Mouse (Mus musculus): ENCODE measurements around the gene Gm43951.

Gm43951 gene

DNA sequence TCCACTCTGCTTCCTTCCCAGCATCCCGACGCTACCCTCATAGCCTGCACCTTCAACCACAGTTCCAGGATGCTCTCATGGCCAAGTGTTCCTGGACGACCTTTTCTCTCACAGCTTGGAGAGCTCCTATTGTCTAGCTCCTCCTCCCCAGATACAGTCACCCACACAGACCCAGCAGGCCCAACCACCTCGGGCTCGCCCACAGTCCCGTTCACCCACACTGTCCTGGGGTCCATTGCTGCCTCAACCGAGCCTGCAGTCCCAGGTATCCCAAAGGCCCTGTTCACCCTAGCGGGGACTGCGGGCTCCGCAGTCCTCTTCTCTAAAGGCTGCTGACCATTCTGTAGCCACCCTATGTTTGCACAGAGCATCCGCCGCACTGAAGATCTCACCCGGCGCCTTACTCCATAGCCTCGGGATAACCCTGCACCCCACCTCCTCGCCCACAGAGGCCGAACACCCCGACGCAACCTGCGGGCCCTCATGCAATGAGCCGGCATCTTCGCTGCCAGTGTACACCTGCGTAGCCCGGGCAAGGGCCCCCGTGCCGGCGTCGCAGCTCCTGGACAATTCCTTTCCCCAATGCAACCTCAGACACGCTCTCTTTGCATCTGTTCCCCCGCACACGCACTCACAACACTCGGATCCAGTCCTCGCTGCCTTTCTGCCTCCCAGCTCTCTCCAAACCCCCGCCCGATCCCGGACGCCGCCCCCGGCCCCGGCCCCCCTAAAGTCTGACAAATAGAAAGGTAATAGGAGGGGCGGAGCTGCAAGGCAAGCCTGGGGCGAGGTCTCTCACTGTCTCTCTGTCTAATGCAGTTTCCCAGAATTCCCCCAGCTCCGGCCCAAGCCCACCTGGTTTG is at the start of gene Gm43951:
Gene Gm43951, minus strand, starts transcription at position 500 of the 863 bp plus-strand sequence.
- under 1% methylated on average over 43 of the region's 43 CpGs for WGBS

DNA sequence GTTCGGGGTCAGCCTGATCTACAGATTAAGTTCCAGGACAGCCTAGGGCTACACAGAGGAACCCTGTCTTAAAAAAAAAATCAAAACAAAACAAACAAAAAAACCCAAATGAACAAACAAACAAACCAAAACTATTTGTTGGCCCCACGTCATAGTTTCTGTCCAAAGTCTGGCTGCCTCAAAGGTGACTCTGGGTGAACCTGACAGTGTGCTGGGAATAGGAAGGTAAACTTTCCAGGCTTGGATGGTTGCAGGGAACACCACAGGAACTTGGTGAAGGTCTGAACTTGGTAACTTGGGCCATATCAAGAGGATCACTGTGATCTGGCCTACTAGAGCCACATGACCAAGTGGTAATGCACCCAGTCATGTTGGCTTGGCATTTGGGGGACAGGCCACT is 49.8 kb upstream of the Gm43951 start:
- 88% methylated on average over 2 of the region's 2 CpGs for WGBS

DNA sequence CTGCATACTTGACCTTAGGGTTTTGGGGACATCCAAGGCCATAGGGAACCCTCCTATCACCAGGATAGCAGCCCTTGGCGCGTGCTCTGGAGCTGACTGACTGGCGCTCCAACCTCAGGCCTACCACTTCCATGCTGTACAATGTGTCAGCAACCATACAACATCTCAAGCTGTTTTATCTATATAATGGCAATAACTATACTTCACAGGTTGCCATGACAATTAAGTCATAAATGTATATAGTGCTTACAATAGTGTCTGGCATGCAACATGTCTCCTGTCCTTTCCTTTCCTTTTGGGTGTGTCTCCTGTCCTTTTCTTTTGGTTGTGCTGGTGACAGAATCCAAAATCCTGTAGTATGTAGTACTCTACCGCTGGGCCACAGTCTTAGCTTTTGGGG is 49.0 kb upstream of the Gm43951 start:
- WGBS = 96% methylated on average over 4 of the region's 4 CpGs

DNA sequence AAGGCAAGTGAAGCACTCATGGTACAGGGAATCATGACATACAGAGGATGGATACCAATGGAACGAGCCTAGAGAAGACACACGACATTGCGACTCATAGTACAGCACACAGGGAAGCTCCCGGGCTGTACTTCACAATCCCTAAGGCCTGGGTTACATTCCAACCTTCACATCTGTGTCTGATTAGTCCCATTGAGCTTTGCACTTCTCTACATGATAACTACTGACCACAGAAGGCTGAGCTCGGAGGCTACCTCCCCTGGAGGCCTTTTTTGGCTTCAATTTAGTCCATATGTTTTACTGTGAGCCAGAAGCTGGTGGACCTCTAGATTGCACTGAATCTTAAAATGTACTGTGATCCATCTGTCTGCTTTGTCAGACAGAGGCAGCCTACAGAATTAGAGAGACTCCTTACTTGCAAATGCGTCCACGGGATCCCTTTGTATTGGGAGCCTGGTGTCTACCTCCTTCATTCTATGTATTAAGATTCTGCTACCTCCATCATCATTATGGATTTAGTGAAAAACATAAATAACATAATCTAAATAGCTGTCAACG is 38.6 kb upstream of the Gm43951 start:
- WGBS = 58% methylated on average over 8 of the region's 8 CpGs

DNA sequence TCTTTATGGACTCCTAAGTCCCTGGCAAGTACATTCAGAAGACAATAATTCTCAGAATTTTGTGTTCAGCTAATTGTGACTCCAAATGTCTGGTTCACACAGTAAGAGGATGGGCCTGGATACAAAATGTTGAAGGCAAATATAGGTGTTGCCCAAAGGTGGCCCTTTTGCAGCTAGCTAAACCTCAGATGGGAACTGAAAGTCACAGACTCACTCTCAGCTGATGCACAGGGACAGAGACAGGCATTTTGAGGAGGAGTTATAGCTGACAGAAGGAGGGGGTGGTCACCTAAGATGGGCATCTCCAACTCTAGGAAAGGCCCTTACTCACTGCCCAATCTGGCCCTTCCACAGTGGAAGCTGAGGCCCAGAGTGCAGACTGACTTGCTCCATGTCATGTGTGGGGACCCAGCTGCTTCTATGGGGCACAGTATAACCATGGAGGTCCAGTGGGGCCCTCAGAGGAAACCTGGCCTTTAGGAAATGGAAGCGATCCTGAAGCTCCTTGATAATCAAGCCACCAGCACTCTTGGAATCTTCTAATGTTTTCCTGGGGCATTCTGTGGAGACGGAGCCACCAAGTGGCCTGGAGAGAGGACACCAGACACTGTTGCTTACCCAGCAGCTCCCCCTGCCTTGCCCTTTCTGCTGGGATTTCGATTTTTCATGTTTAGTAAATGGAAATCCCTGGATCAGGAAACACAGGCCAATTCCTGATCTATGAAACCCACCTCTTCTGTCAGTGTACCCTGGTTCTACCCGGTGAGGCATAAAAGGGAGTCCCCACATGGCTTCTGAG is 33.6 kb upstream of the Gm43951 start:
- 73% methylated on average over 4 of the region's 4 CpGs for WGBS

DNA sequence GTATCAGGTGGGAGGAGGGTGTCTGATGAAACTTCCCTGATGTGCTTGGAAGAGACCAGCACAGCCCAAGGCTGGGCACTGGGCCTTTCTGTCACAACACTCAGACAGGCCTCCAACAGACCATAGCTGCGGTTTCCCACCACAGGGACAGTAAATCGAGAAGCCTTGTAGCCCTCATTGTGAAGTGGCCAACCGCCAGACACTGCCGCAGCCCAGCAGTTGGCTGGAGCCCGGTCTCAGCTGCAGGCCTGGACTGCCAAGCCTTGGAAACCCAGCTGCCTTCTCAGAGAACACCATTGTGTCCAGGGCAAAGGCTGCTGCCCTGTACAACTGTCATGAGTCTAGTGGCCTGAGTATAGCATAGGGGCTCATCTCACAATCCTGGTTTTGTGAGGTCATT is 27.4 kb upstream of the Gm43951 start:
- WGBS = 56% methylated on average over 5 of the region's 5 CpGs

DNA sequence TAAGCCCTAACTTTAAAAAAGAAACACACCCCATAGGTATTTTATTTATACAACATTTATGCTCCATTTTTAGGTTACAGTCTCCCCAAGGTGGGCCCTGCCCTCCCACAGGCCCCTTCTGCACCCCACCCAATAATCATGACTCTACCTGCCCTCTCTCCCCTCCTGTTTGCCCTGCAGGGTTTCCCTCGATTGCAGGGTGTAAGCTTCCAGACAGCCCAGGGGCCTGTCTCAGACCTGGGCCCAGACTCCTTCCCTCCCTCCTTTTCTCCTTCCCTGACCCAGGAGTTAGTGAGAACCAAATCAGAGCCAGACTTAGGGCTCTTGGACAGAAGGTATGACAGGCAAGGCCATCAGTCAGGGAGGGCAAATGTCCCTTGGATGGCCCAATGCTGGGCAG is 26.4 kb upstream of the Gm43951 start:
- WGBS = 76% methylated on average over 1 of the region's 1 CpGs

DNA sequence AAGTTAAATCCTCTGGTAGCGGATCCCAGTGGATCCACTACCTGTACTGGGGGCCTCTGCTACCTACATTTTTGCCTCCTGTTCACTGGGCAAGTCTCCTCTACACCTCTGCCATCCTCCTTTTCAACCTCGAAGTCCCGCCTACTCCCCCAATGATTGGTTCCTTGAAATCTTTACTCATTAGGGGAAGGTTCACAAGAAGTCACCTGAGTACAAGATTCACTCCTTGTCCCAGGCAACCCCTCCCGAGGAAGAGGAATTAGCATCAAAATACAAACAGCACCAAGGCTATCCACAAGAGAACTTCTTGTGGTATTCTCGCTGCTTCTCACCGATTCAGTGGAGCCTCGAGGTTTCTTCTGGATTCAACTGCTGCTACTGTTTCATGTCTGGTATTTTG is 25.4 kb upstream of the Gm43951 start:
- 91% methylated on average over 7 of the region's 7 CpGs for WGBS

DNA sequence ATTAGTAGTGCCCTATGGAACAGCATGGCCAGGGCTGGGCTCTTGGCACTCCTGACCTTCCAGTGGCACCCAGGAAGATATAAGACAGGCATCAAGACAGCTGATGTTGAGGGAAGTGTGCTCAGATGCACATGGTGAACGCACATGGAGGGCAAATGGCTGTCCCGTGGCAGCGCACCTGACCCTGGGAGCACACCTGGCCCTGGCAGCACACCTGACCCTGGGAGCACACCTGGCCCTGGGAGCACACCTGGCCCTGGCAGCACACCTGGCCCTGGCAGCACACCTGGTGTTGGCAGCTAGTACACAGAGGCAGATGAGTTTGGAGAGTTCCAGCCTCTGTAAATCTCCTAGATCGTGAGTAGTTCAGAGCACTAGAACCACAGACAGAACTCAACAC is 21.9 kb upstream of the Gm43951 start:
- WGBS = 90% methylated on average over 4 of the region's 4 CpGs

DNA sequence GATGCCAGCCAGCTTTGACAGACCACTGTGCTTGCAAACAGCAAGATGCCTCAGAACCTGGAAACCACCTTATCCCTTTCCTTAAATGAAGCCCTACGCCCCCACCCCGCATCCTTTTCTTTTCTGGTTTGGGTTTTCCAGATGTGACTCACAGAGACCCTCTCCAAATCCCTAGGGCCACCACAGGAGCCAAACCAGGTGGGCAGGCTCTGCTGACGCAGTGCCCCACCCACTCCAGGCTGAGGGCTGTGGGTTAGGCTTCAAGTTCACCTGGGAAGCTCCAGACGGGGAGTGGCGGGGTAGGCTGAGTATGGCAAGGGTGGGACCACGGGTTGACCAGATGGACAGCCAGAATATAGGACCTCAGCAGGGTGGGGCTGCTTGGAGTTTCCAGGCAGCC is 20.3 kb upstream of the Gm43951 start:
- 88% methylated on average over 6 of the region's 6 CpGs for WGBS

DNA sequence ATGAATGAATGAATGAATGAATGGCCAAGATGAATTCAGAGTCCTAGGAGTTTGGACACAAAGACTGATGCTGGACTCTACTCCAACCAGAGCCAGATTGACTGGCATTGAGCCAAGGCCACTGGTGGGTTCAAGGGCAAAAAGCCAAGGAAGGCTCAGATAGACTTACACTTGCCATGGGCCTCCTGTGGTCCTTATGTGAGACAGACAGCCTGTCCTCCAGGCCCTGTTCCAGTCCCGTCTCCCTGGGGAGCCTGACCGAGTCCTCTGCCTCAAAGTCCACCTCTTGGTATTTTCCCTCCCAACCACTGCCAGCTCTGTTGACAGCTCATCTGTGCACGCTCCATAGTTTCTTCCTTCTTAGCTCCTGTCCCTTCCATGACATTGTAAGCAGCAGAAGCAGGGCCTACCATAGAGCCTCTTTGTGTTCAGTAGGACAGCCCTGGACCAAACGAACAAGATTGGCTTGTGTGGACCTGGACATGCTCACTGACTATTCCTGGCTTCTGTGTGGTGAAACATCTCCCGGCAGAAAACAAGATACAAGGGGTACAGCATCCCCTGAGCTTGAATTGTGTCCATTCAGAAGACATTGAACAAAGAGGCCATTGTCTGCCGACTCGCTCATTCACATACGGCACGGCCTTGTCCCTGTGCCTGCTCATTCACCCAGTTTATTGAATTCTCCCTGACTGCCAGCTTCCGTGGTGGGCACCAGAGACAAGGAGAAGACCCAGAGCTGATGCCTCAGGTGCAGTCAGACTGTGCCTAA is 19.6 kb upstream of the Gm43951 start:
- WGBS = 69% methylated on average over 10 of the region's 10 CpGs

DNA sequence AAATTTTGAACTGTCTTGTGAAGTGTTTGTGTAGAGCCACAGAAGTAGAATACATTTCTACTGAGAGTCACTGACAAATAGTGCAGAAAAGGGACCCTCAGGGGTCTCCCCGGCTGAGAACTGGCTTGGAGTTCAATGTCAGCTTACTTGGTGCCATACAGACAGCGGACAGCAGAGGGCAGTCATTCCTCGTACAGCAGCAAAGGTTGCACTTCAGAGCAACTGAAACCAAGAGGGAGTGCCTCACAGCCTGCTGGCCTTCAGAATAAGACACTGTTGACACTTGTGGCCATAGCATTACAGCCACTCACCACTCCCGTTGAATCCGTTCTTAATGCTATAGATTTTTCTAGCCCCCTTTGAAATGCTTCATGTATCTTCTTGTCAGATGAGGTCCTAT is 18.2 kb upstream of the Gm43951 start:
- 10% methylated on average over 5 of the region's 5 CpGs for WGBS

DNA sequence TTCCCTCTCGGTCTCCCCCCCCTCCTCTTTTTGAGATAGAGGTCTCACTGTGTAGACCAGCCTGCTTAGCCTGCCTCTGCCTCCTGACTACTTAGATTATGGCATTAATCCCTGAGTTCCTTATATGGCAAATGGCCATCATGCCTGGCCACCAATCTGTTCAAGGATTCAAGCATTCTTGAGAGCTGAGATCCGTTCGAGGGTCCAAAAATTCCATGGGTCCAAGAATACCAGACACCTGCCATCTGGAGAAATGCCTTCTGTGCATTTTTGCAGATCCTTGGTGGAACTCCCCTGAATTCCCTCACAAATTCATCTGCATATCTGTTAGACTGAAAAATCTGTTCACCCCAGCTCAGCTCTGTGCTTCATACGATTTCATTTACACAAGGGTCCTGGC is 16.8 kb upstream of the Gm43951 start:
- WGBS = 54% methylated on average over 4 of the region's 4 CpGs

DNA sequence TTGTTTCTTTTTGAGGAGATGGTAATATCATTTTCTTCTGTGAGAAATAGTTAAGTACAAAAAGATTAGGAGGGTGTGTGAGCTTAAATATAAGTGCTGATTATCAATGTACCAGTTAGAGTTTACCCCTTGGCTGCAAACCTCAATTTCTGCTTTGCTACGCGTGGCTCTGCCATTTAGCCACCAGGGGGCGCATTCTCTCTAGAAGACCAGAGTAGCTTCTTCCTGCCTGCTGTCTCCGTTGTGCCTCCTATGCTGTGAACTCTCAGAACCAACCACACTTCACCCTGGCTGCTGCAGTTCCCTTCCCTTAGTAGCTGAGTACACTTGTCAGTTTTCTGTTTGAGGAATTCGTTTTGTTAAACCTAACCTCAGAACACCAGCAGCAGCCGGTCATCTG is 14.6 kb upstream of the Gm43951 start:
- WGBS = 18% methylated on average over 6 of the region's 6 CpGs

DNA sequence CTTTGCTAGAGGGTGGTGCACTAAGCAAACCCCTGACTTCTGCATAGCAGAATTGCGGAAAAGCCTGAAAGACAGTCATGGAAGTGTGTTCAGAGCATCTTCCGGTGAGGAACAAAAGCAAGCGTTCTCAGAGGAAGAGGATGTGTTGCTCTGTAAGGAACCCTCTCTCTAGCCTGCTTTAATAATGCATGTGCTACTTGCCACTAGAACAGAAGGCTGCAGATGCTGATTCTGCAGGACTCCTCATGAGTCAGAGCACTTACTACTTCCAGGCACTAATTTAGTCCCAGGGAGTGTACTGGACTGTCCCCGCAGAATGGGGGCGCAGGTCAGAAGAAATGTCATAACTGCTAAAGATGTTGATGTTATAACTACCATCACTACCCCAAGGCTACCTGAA is 10.5 kb upstream of the Gm43951 start:
- 49% methylated on average over 5 of the region's 5 CpGs for WGBS

DNA sequence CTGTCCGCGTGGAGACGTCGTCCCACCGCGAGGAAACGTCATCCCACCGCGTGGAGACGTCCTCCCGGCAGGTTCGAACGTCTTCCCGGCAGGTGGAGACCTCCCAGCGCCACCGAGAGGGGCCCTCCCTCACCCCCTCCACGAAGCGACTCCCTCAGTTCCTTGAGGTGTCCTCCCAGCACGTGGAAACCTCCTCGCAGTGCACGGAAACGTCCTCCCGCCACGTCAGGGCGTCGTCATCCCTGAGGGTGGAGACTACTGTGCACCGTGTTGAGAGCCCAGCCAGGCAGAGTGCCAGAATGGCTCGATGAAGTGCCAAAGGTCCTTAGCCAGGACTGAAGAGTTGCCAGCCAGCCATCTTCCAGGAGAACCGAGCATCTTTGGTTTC is 8.8 kb upstream of the Gm43951 start, which contains the start of gene Med31:
Gene Med31, minus strand, starts transcription at position 183 of the 388 bp plus-strand sequence.
- WGBS = 1% methylated on average over 29 of the region's 29 CpGs

DNA sequence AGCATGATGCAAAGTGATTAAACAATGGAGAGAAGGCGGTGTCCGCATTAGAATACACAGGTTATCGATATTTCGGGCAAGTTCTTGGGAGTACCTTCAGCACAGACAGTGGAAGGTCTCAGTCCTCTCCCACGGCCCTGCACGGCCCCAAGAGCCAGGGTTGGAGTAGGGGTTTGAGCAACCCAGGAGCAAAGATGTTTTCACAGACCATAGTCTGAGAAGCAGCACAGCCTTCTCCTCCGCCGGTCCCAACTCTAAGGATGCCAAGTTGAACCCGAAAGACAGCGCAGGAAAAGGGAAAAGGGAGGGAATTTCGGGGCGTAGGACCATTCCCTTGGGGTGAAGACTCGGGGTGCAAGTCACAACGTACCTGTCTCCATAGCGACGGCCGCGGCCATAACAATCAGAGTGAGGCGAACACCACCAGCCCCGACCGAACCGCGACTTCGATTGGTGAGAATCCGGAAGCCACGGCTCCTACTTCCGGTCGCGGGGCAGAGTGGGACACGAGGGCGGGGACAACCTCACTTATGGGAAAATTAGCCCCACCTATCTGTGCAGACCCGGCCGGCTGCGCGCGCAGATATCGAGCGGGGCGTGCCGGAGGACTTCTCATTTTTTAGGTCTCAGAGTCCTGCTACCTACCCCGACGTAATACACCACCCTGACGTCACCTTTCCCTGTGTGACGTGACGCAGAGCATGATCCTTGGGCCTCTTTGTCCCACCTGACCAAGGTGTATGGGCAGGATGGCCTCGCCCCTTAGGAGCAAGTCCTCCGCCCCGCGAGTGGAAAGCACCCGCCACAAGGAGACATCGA is 8.2 kb upstream of the Gm43951 start:
- WGBS = under 1% methylated on average over 51 of the region's 51 CpGs

DNA sequence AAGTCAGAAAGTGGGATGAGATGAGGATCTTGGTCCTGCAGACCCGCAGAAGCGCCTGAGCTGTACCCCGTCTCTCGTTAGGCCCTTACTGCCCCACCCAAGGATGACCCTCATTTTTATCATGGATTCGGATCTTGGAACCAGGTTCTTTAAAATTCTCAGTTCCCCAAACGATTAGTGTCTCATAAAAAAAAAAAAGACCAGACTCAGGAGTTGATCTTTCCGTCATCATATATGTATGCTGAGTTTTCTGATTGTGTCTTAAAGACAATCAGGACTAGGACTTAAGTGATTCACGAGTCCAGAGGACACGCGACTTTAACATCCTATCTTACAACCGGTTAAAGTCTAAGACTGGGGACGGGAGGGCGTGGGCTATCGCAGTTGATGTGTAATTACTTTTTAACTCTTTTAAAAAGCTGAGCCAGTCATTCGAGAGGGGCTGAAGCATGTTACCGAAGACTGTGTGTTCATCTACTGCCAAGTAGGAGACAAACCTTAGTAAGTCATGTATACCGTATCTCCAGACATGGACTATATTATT is 1.3 kb upstream of the Gm43951 start:
- WGBS = 6% methylated on average over 17 of the region's 17 CpGs

DNA sequence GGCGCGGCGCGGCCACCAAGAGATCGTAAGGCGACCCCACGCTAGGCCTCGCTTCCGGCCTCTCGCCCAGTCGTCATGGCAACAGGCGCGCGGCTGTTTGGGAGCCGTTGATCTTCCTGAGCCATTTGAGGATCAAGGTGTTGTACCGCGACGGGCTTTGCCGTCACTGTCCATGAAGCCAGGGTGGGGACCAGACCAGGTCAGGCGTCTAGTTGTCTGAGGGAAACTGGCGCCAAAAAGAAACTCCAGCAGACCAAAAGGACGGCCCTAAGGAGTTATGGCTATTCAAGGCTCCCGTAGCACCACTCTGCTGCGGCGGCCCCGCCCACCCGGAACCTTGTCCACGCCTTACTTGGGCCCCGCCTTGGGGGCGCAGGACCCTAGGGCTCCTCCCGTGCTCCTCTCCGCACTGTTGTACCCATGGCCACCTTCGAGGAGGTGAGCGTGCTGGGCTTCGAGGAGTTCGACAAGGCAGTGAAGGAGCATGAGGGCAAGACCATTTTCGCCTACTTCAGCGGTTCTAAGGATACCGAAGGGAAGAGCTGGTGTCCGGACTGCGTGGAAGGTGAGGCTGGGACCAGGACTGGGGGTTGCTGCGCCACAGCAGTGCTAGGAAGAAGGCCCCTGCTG is 679 bp upstream of the Gm43951 start, which contains the start of the genes 4933427D14Rik and Txndc17:
Gene 4933427D14Rik, minus strand, starts transcription at position 256 of the 630 bp plus-strand sequence.
Gene Txndc17, plus strand, starts transcription at position 344 of the 630 bp plus-strand sequence.
- under 1% methylated on average over 42 of the region's 42 CpGs for WGBS

DNA sequence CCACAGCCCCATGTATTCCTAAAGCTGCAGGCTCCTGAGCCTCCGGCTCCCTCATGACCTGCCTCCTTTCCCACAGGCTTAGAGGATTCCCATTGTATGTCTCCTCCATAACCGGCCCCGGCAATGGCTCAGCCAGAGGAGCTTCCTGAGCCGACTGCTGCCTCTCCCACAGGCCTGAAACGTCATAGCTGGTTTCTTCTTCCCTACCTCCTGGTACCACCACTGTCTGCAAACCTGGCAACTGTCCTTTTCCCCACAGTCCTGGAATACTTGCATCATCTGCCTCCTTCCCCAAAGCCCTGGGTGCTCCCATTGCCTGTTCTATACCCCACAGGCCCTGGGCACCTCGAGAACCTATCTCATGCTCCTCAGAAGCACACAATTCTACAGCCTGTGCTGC is 1.4 kb downstream of the Gm43951 start:
- WGBS = 50% methylated on average over 6 of the region's 6 CpGs

All from cerebral cortex, adult 2 months (tissue).